Mouse (Mus musculus) erythroblast, embryonic 14.5 days (primary cell): ENCODE measurements around the gene 1110032A03Rik. TPM values are rescaled to one million over a fixed set of nuclear protein-coding genes. Genes with fewer than 3 reads are reported as not detected.
A peak's percentile ranks its signal among the peaks of the same experiment; 100 is the strongest.

Source experiments
- H3K27me3 ChIP-seq: 2 replicates; pipeline ENCODE4 v1.6.1; 2012; ENCODE audit warnings: inconsistent platforms; ENCODE audit not compliant: control insufficient read depth
- H3K36me3 ChIP-seq: 2 replicates; pipeline ENCODE4 v1.6.1; 2012; ENCODE audit warnings: mild to moderate bottlenecking, inconsistent platforms; ENCODE audit not compliant: control insufficient read depth
- H3K4me1 ChIP-seq: 2 replicates; pipeline ENCODE4 v1.6.1; 2012; ENCODE audit warnings: inconsistent platforms; ENCODE audit not compliant: control insufficient read depth
- H3K4me3 ChIP-seq: replicated peaks from 2 replicates; pipeline ENCODE3; 2012; ENCODE audit warnings: moderate library complexity, mild to moderate bottlenecking, inconsistent platforms
- H3K9me3 ChIP-seq: 2 replicates; pipeline ENCODE4 v1.6.1; 2012; ENCODE audit warnings: low read length, inconsistent platforms, mixed read lengths; ENCODE audit not compliant: control insufficient read depth
- GATA1 ChIP-seq: IDR thresholded peaks from 2 replicates; pipeline ENCODE4 v1.6.1; 2012; ENCODE audit warnings: low read length, inconsistent platforms, mixed read lengths
- TAL1 ChIP-seq: IDR thresholded peaks from 3 replicates; pipeline ENCODE4 v1.6.1; 2012; ENCODE audit warnings: low read length, inconsistent platforms, mixed read lengths
- polyA plus RNA-seq: library from polyadenylated mRNA; stranded (reverse); fragments of >175 nt; gene quantifications from 2 replicates; pipeline ENCODE4 v1.2.3, GENCODE M21; 2012

1110032A03Rik gene
- polyA plus RNA-seq: 0.38 and 0.41 TPM in 2 replicates

- peaks cover 43% of the 10 kb centered on the region for H3K36me3 ChIP-seq
- no peaks in the 10 kb centered on the region for H3K9me3 ChIP-seq
- TF ChIP-seq TAL1 (no peak), GATA1 (no peak)
- H3K4me1 ChIP-seq: peaks cover 46% of the 10 kb centered on the region
- peak within 1 kb of the TSS; percentile 68 for H3K4me3 ChIP-seq
- no peaks in the 10 kb centered on the region for H3K27me3 ChIP-seq
Measured at GRCm38 (mm10) chr9:50774991-50775612, at the start of gene 1110032A03Rik, which contains the start of gene Alg9. Gene 1110032A03Rik (minus strand): TSS chr9:50775520. Gene Alg9 (plus strand): TSS chr9:50775019.

GRCm38 (mm10) chr9:50823779-50824453 is 48.6 kb upstream of the 1110032A03Rik start:
- H3K4me3 ChIP-seq: peak overlapping the region; percentile 3
- H3K9me3 ChIP-seq: no peaks in the 10 kb centered on the region
- H3K4me1 ChIP-seq: peaks cover 45% of the 10 kb centered on the region
- no peaks in the 10 kb centered on the region for H3K27me3 ChIP-seq
- peak; percentile 54 for TF ChIP-seq GATA1
- peak; percentile 74 for TF ChIP-seq TAL1
- H3K36me3 ChIP-seq: peaks cover 43% of the 10 kb centered on the region

GRCm38 (mm10) chr9:50822216-50822615 is 46.9 kb upstream of the 1110032A03Rik start:
- Histone ChIP-seq H3K4me1 (peaks cover 55% of the 10 kb centered on the region), H3K9me3 (no peaks in the 10 kb centered on the region), H3K27me3 (no peaks in the 10 kb centered on the region), H3K4me3 (no peak overlapping the region), H3K36me3 (peaks cover 38% of the 10 kb centered on the region)
- no peak for TF ChIP-seq GATA1
- TF ChIP-seq TAL1: no peak

- peaks cover 43% of the 10 kb centered on the region for H3K36me3 ChIP-seq
Measured at GRCm38 (mm10) chr9:50821651-50822050, 46.3 kb upstream of the 1110032A03Rik start.

GRCm38 (mm10) chr9:50819716-50820115 is 44.4 kb upstream of the 1110032A03Rik start:
- Histone ChIP-seq H3K4me1 (peaks cover 56% of the 10 kb centered on the region), H3K9me3 (peaks cover 6% of the 10 kb centered on the region), H3K4me3 (no peak overlapping the region), H3K36me3 (peaks cover 48% of the 10 kb centered on the region), H3K27me3 (no peaks in the 10 kb centered on the region)
- TF ChIP-seq TAL1 (no peak), GATA1 (no peak)

More at GRCm38 (mm10) chr9:50821651-50822050, 46.3 kb upstream of the 1110032A03Rik start:
- Histone ChIP-seq H3K4me1 (peaks cover 61% of the 10 kb centered on the region), H3K27me3 (no peaks in the 10 kb centered on the region), H3K4me3 (no peak overlapping the region), H3K9me3 (peaks cover under 1% of the 10 kb centered on the region; the same call in 1 of the 2 replicates)
- TF ChIP-seq TAL1 (no peak), GATA1 (no peak)

GRCm38 (mm10) chr9:50818050-50818449 is 42.7 kb upstream of the 1110032A03Rik start:
- H3K36me3 ChIP-seq: peaks cover 55% of the 10 kb centered on the region
- H3K4me3 ChIP-seq: no peak overlapping the region
- no peaks in the 10 kb centered on the region for H3K27me3 ChIP-seq
- TF ChIP-seq TAL1 (no peak), GATA1 (no peak)
- H3K9me3 ChIP-seq: peaks cover 8% of the 10 kb centered on the region
- H3K4me1 ChIP-seq: peaks cover 54% of the 10 kb centered on the region

- Histone ChIP-seq H3K4me3 (no peak overlapping the region), H3K27me3 (no peaks in the 10 kb centered on the region), H3K36me3 (peaks cover 48% of the 10 kb centered on the region), H3K9me3 (peaks cover 8% of the 10 kb centered on the region), H3K4me1 (peaks cover 56% of the 10 kb centered on the region)
- TF ChIP-seq TAL1: peak; percentile 45; the same call in 2 of the 3 replicates
- no peak for TF ChIP-seq GATA1
Measured at GRCm38 (mm10) chr9:50816512-50816911, 41.2 kb upstream of the 1110032A03Rik start.

- no peak for TF ChIP-seq TAL1
- no peak for TF ChIP-seq GATA1
- Histone ChIP-seq H3K27me3 (no peaks in the 10 kb centered on the region), H3K9me3 (peaks cover 8% of the 10 kb centered on the region), H3K36me3 (peaks cover 51% of the 10 kb centered on the region), H3K4me3 (no peak overlapping the region), H3K4me1 (peaks cover 61% of the 10 kb centered on the region)
Measured at GRCm38 (mm10) chr9:50815666-50816065, 40.3 kb upstream of the 1110032A03Rik start.

- TF ChIP-seq TAL1 (0 out of 3 replicates have a peak, but pooled peaks have one; percentile 42), GATA1 (no peak)
- H3K4me1 ChIP-seq: peaks cover 80% of the 10 kb centered on the region
Measured at GRCm38 (mm10) chr9:50813796-50814195, 38.5 kb upstream of the 1110032A03Rik start.

More at GRCm38 (mm10) chr9:50813796-50814195, 38.5 kb upstream of the 1110032A03Rik start:
- Histone ChIP-seq H3K36me3 (peaks cover 61% of the 10 kb centered on the region), H3K9me3 (peaks cover 8% of the 10 kb centered on the region), H3K27me3 (no peaks in the 10 kb centered on the region), H3K4me3 (no peak overlapping the region)
